Mouse (Mus musculus) liver, postnatal 0 days (tissue): ENCODE results near the gene Rsph9.

Experiments
- CTCF ChIP-seq: sonication (generic); IDR thresholded peaks from 2 replicates; pipeline ENCODE4 v1.5.1; 2016; ENCODE audit warnings: antibody characterized with exemption, low read depth
- EP300 ChIP-seq: IDR thresholded peaks from 2 replicates; pipeline ENCODE4 v1.6.1; 2016; ENCODE audit warnings: antibody characterized with exemption, low read depth, mild to moderate bottlenecking

DNA sequence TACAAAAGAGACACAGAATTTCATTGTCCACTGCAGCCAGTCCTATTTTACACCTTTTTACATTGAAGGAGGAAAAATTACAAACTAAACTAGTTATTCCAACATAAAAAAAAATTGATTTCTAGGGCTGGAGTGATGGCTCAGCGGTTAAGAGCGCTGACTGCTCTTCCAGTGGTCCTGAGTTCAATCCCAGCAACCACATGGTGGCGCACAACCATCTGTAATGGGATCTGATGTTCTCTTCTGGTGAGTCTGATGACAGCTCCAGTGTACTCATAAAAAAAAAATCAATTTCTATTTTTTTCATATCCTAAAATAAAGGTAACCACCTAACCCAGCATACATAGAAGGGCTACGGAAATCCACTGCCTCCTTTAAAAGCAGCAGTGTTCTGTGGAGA, 38.3 kb upstream of the Rsph9 start:
- TF ChIP-seq CTCF = peak; percentile 56
- TF ChIP-seq EP300 = no peak
